Mouse (Mus musculus): Measurements from ENCODE around the gene Ern1. TPM values are rescaled to one million over a fixed set of nuclear protein-coding genes. Genes with fewer than 3 reads are reported as not detected.

The Ern1 gene
- total and polyA plus RNA-seq, 2 experiments from 2014 or later: 3.0 to 11.6 TPM

GRCm38 (mm10) chr11:106490057-106490456 is 2.4 kb upstream of the Ern1 start:
- no peak for TF ChIP-seq CTCF (IDR thresholded peaks at IDR 0.05; ENCODE audit: low read depth)
- H3K4me2 ChIP-seq (ENCODE audit: low read depth, low read length): no peak overlapping the region
- H3K4me1 ChIP-seq (ENCODE audit: insufficient read depth, low read length): peaks cover 4% of the 10 kb centered on the region; the same call in 1 of the 2 replicates
- WGBS: 79% methylated on average over 10 of the region's 10 CpGs
- ATAC-seq: no peak
- H3K27ac ChIP-seq: no peak overlapping the region
- no peak overlapping the region for H3K9ac ChIP-seq (replicated peaks; ENCODE audit: low read length)
- H3K27me3 ChIP-seq (ENCODE audit: insufficient read depth, low read length): no peaks in the 10 kb centered on the region
- H3K9me3 ChIP-seq (ENCODE audit: low read length): no peaks in the 10 kb centered on the region
- H3K36me3 ChIP-seq (ENCODE audit: insufficient read depth, low read length): no peaks in the 10 kb centered on the region
- H3K4me3 ChIP-seq (ENCODE audit: low read length): no peak overlapping the region
- no peak for DNase-seq (ENCODE audit: low spot score)

DNA sequence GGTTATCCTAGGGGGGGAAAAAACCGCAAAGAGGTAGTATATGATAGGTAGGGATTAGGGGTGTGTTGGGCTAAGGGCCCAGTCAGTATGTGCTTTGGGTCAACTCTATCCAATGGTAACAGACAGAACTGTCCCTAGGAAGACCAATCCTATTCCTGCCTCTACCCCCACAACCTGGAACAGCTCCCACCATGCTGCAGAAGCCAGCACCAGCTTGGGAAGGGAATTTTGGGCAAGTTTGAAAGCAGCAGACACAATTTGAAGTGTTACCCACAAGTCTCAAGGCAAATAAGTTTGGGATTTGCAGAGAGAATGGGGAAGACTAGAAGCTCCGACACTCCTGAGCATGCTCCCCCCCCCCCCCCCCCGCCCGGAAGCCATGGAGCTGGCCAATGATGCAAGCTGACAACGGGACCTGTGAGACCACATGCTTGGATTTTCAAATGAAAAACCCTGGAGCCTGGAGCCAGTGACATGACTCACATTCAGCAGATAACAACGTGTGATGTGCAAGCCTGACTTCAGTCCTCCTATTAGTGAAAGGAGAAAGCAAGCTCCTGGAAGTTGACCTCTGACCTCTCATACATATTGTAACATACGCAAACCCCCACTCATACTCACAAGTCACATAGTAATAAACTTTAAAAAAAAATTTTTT is 1.5 kb upstream of the Ern1 start:
- WGBS: 55% methylated on average over 7 of the region's 7 CpGs
- H3K4me1 ChIP-seq (ENCODE audit: insufficient read depth, low read length): peaks cover 4% of the 10 kb centered on the region; the same call in 1 of the 2 replicates
- no peaks in the 10 kb centered on the region for H3K36me3 ChIP-seq (ENCODE audit: insufficient read depth, low read length)
- H3K27me3 ChIP-seq (ENCODE audit: insufficient read depth, low read length): no peaks in the 10 kb centered on the region
- TF ChIP-seq CTCF (IDR thresholded peaks at IDR 0.05; ENCODE audit: low read depth): no peak
- no peak overlapping the region for H3K27ac ChIP-seq
- H3K4me3 ChIP-seq (ENCODE audit: low read length): no peak overlapping the region
- ATAC-seq: no peak
- DNase-seq (ENCODE audit: low spot score): no peak
- H3K9me3 ChIP-seq (ENCODE audit: low read length): no peaks in the 10 kb centered on the region
- H3K4me2 ChIP-seq (ENCODE audit: low read depth, low read length): no peak overlapping the region
- H3K9ac ChIP-seq (replicated peaks; ENCODE audit: low read length): no peak overlapping the region

DNA sequence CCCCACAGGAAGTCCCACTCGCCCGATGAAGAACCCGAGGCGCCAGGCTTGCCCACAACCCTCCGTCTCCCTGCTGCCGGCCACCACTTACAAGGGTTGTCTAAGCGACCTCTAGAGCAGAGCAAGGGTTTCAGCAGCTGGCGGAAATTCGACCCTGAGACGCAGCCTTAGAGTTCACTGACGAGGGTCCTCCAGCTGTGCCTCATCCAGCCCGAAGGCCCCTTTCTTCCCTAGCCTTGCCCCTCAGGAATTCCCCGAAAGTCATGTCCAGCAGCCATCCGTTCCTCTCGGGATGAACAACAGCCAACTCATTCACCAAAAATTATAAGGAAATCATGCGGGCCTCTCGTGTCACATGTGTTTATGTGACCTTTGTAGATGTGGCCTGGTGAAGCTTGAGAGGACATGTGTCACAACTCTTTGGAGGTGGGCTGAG is 492 bp upstream of the Ern1 start:
- Histone ChIP-seq H3K9me3 (ENCODE audit: low read length) (no peaks in the 10 kb centered on the region), H3K36me3 (ENCODE audit: insufficient read depth, low read length) (no peaks in the 10 kb centered on the region), H3K27me3 (ENCODE audit: insufficient read depth, low read length) (no peaks in the 10 kb centered on the region), H3K27ac (peak overlapping the region; percentile 83), H3K4me1 (ENCODE audit: insufficient read depth, low read length) (peaks cover 4% of the 10 kb centered on the region; the same call in 1 of the 2 replicates), H3K4me3 (ENCODE audit: low read length) (peak overlapping the region; percentile 94), H3K4me2 (ENCODE audit: low read depth, low read length) (peak overlapping the region; percentile 89), H3K9ac (replicated peaks; ENCODE audit: low read length) (peak overlapping the region; percentile 85; the same call in 1 of the 2 replicates)
- WGBS: 13% methylated on average over 17 of the region's 17 CpGs
- 0 out of 2 replicates have a peak, but pooled peaks have one; percentile 7 for TF ChIP-seq CTCF (IDR thresholded peaks at IDR 0.05; ENCODE audit: low read depth)
- peak; percentile 36; the same call in 1 of the 2 replicates for ATAC-seq
- no peak for DNase-seq (ENCODE audit: low spot score)

- H3K9ac ChIP-seq (replicated peaks; ENCODE audit: low read length): peak overlapping the region; percentile 85
- H3K4me1 ChIP-seq (ENCODE audit: insufficient read depth, low read length): peaks cover 4% of the 10 kb centered on the region; the same call in 1 of the 2 replicates
- DNase-seq (ENCODE audit: low spot score) (peak; percentile 56), ATAC-seq (peak; percentile 89)
- H3K4me2 ChIP-seq (ENCODE audit: low read depth, low read length): peak overlapping the region; percentile 89
- no peaks in the 10 kb centered on the region for H3K36me3 ChIP-seq (ENCODE audit: insufficient read depth, low read length)
- no peaks in the 10 kb centered on the region for H3K27me3 ChIP-seq (ENCODE audit: insufficient read depth, low read length)
- TF ChIP-seq CTCF (IDR thresholded peaks at IDR 0.05; ENCODE audit: low read depth): no peak
- peak overlapping the region; percentile 83 for H3K27ac ChIP-seq
- no peaks in the 10 kb centered on the region for H3K9me3 ChIP-seq (ENCODE audit: low read length)
- peak overlapping the region; percentile 94 for H3K4me3 ChIP-seq (ENCODE audit: low read length)
- 1% methylated on average over 78 of the region's 86 CpGs for WGBS
These were observed 553 bp downstream of the Ern1 start for GRCm38 (mm10) chr11:106486866-106487732.

GRCm38 (mm10) chr11:106486042-106486865 is 1.4 kb downstream of the Ern1 start:
- Histone ChIP-seq H3K4me2 (ENCODE audit: low read depth, low read length) (peak overlapping the region; percentile 89), H3K27me3 (ENCODE audit: insufficient read depth, low read length) (no peaks in the 10 kb centered on the region), H3K4me3 (ENCODE audit: low read length) (peak overlapping the region; percentile 94), H3K9ac (replicated peaks; ENCODE audit: low read length) (peak overlapping the region; percentile 85; the same call in 1 of the 2 replicates), H3K4me1 (ENCODE audit: insufficient read depth, low read length) (peaks cover 4% of the 10 kb centered on the region; the same call in 1 of the 2 replicates), H3K9me3 (ENCODE audit: low read length) (no peaks in the 10 kb centered on the region), H3K36me3 (ENCODE audit: insufficient read depth, low read length) (no peaks in the 10 kb centered on the region), H3K27ac (no peak overlapping the region)
- DNase-seq (ENCODE audit: low spot score) (no peak), ATAC-seq (no peak)
- TF ChIP-seq CTCF (IDR thresholded peaks at IDR 0.05; ENCODE audit: low read depth): no peak
- 50% methylated on average over 16 of the region's 16 CpGs for WGBS

DNA sequence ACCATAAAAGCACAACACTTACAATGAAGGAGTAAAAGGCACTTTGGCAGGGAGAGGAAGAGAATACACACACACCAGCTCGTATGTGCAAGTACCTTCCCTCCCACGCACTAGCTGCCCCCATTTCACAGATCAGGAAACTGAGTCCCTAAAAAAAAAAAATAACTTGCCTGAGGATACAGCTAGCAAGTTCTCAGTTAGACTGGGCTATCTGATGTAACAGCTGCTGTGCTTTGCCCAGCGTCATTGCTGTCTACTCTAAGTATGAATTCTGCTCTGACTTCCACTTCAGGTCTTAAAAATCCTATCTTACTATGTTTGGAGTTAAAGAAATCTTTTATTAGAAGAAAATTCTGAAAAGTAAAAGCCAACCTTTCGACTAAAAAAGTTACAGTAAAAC is 2.0 kb downstream of the Ern1 start:
- Histone ChIP-seq H3K4me3 (ENCODE audit: low read length) (no peak overlapping the region), H3K27me3 (ENCODE audit: insufficient read depth, low read length) (no peaks in the 10 kb centered on the region), H3K9me3 (ENCODE audit: low read length) (no peaks in the 10 kb centered on the region), H3K27ac (no peak overlapping the region), H3K36me3 (ENCODE audit: insufficient read depth, low read length) (no peaks in the 10 kb centered on the region), H3K9ac (replicated peaks; ENCODE audit: low read length) (no peak overlapping the region), H3K4me2 (ENCODE audit: low read depth, low read length) (no peak overlapping the region), H3K4me1 (ENCODE audit: insufficient read depth, low read length) (peaks cover 4% of the 10 kb centered on the region; the same call in 1 of the 2 replicates)
- no peak for TF ChIP-seq CTCF (IDR thresholded peaks at IDR 0.05; ENCODE audit: low read depth)
- DNase-seq (ENCODE audit: low spot score) (no peak), ATAC-seq (no peak)
- 91% methylated on average over 4 of the region's 4 CpGs for WGBS
